Mouse (Mus musculus) lung, embryonic 14.5 days (tissue): ENCODE data around the gene Sohlh1. TPM values are rescaled to one million over a fixed set of nuclear protein-coding genes. Genes with fewer than 3 reads are reported as not detected.
A peak's percentile ranks its signal among the peaks of the same experiment; 100 is the strongest.

Source experiments
- ATAC-seq: fragments of 200-750 bp; cut with Nextera tagmentation; 2 replicates; pipeline ENCODE4 v1.8.0; 2017; ENCODE audit warnings: mild to moderate bottlenecking, moderate TSS enrichment, moderate library complexity; ENCODE audit not compliant: insufficient read depth
- DNase-seq: peaks from one replicate; pipeline ENCODE4 v3.0.0-alpha.2; 2015
- H3K27ac ChIP-seq: fragments of 300-500 bp; sonication (generic); 2 replicates; pipeline ENCODE4 v1.5.1; 2014; ENCODE audit warnings: low read depth, mild to moderate bottlenecking, moderate library complexity
- H3K27me3 ChIP-seq: fragments of 300-500 bp; sonication (generic); 2 replicates; pipeline ENCODE4 v1.6.1; 2014; ENCODE audit warnings: low read length, control low read depth; ENCODE audit not compliant: insufficient read depth
- H3K36me3 ChIP-seq: fragments of 300-500 bp; sonication (generic); 2 replicates; pipeline ENCODE4 v1.6.1; 2014; ENCODE audit warnings: control low read depth; ENCODE audit not compliant: insufficient read depth
- H3K4me1 ChIP-seq: fragments of 300-500 bp; sonication (generic); 2 replicates; pipeline ENCODE4 v1.6.1; 2014; ENCODE audit warnings: antibody characterized with exemption, control low read depth; ENCODE audit not compliant: insufficient read depth
- H3K4me2 ChIP-seq: fragments of 300-500 bp; sonication (generic); 2 replicates; pipeline ENCODE4 v1.6.1; 2014; ENCODE audit warnings: mild to moderate bottlenecking
- H3K4me3 ChIP-seq: fragments of 300-500 bp; sonication (generic); 2 replicates; pipeline ENCODE4 v1.5.1; 2014; ENCODE audit warnings: low read depth, low read length
- H3K9ac ChIP-seq: fragments of 300-500 bp; sonication (generic); 2 replicates; pipeline ENCODE4 v1.6.1; 2014
- H3K9me3 ChIP-seq: fragments of 300-500 bp; sonication (generic); 2 replicates; pipeline ENCODE4 v1.6.1; 2016; ENCODE audit warnings: low read depth, low read length, control low read depth
- CTCF ChIP-seq: IDR thresholded peaks from 2 replicates; pipeline ENCODE4 v1.5.1; 2016; ENCODE audit warnings: antibody characterized with exemption, low read depth
- WGBS: fragments of 180-500 bp; shearing (Covaris S2); extraction: QIAGEN DNeasy Blood & Tissue Kit; methylation state at CpG from one replicate; pipeline ENCODE4 v1.1.7; 2014; 5-methylcytosine and 5-hydroxymethylcytosine counted together
- polyA plus RNA-seq: library from polyadenylated mRNA; unstranded; fragments of >200 nt; fragmentation: Nextera tagmentation; extraction: Ambion mirVana; gene quantifications from 2 replicates; pipeline ENCODE4 v1.2.1, GENCODE M21; 2014

Sohlh1 gene
- polyA plus RNA-seq, 1 experiment from 2014 or later = not detected

GRCm38 (mm10) chr2:25813364-25813763 lies 33.7 kb downstream of the Sohlh1 start:
- Histone ChIP-seq H3K27me3 (no peaks in the 10 kb centered on the region), H3K4me1 (no peaks in the 10 kb centered on the region), H3K9me3 (no peaks in the 10 kb centered on the region), H3K4me3 (no peak overlapping the region), H3K36me3 (no peaks in the 10 kb centered on the region), H3K9ac (no peak overlapping the region), H3K27ac (no peak overlapping the region), H3K4me2 (no peak overlapping the region)
- DNase-seq (no peak), ATAC-seq (no peak)
- WGBS = 70% methylated on average over 5 of the region's 5 CpGs
- TF ChIP-seq CTCF = peak; percentile 33

- TF ChIP-seq CTCF = no peak
- no peaks in the 10 kb centered on the region for H3K4me1 ChIP-seq
- no peak overlapping the region for H3K27ac ChIP-seq
- H3K4me3 ChIP-seq = no peak overlapping the region
- no peaks in the 10 kb centered on the region for H3K9me3 ChIP-seq
- H3K36me3 ChIP-seq = no peaks in the 10 kb centered on the region
- H3K4me2 ChIP-seq = no peak overlapping the region
- no peak overlapping the region for H3K9ac ChIP-seq
- 53% methylated on average over 2 of the region's 2 CpGs for WGBS
- DNase-seq = no peak
- no peak for ATAC-seq
- no peaks in the 10 kb centered on the region for H3K27me3 ChIP-seq
These were observed 35.3 kb downstream of the Sohlh1 start for GRCm38 (mm10) chr2:25811711-25812110.

GRCm38 (mm10) chr2:25798065-25798464 lies 49.0 kb downstream of the Sohlh1 start:
- H3K4me1 ChIP-seq = no peaks in the 10 kb centered on the region
- H3K27me3 ChIP-seq = no peaks in the 10 kb centered on the region
- H3K27ac ChIP-seq = no peak overlapping the region
- no peak overlapping the region for H3K4me2 ChIP-seq
- H3K4me3 ChIP-seq = no peak overlapping the region
- no peak overlapping the region for H3K9ac ChIP-seq
- no peak for DNase-seq
- 44% methylated on average over 5 of the region's 5 CpGs for WGBS
- TF ChIP-seq CTCF = no peak
- H3K36me3 ChIP-seq = no peaks in the 10 kb centered on the region
- no peaks in the 10 kb centered on the region for H3K9me3 ChIP-seq
- no peak for ATAC-seq

GRCm38 (mm10) chr2:25797635-25798034 lies 49.4 kb downstream of the Sohlh1 start:
- no peaks in the 10 kb centered on the region for H3K27me3 ChIP-seq
- DNase-seq = no peak
- no peaks in the 10 kb centered on the region for H3K4me1 ChIP-seq
- no peak overlapping the region for H3K9ac ChIP-seq
- WGBS = 13% methylated on average over 2 of the region's 2 CpGs
- TF ChIP-seq CTCF = no peak
- H3K36me3 ChIP-seq = no peaks in the 10 kb centered on the region
- no peak overlapping the region for H3K4me2 ChIP-seq
- no peaks in the 10 kb centered on the region for H3K9me3 ChIP-seq
- H3K4me3 ChIP-seq = no peak overlapping the region
- ATAC-seq = no peak
- H3K27ac ChIP-seq = no peak overlapping the region

Other genes starting within 250 kb of the Sohlh1 start
- 75.5 and 85.7 TPM in 2 replicates for gene Rabl6, start 238.7 kb downstream of the Sohlh1 start, polyA plus RNA-seq
- gene Ccdc183, start 229.6 kb downstream of the Sohlh1 start, polyA plus RNA-seq = 0.24 and 0.28 TPM in 2 replicates
- gene Tmem141, start 225.2 kb downstream of the Sohlh1 start, polyA plus RNA-seq = 21.9 and 26.0 TPM in 2 replicates
- gene Fcna, start 219.2 kb downstream of the Sohlh1 start, polyA plus RNA-seq = 1.8 and 2.9 TPM in 2 replicates
- 0.51 and 0.61 TPM in 2 replicates for gene Lcn8, start 194.1 kb downstream of the Sohlh1 start, polyA plus RNA-seq
- not detected in 2 replicates for gene Lcn5, start 189.3 kb downstream of the Sohlh1 start, polyA plus RNA-seq
- gene Lcn6, start 170.5 kb downstream of the Sohlh1 start, polyA plus RNA-seq = not detected in 2 replicates
- not detected in 2 replicates for gene Lcn10, start 164.5 kb downstream of the Sohlh1 start, polyA plus RNA-seq
- gene Obp2a, start 147.2 kb downstream of the Sohlh1 start, polyA plus RNA-seq = not detected in 2 replicates
- 65.3 and 71.9 TPM in 2 replicates for gene Bmyc, start 140.5 kb downstream of the Sohlh1 start, polyA plus RNA-seq
- not detected in 2 replicates for gene Obp2b, start 110.2 kb downstream of the Sohlh1 start, polyA plus RNA-seq
- not detected in 2 replicates for gene Lcn3, start 81.7 kb downstream of the Sohlh1 start, polyA plus RNA-seq
- gene Lcn11, start 70.2 kb downstream of the Sohlh1 start, polyA plus RNA-seq = not detected in 2 replicates
- not detected in 2 replicates for gene Gm13539, start 65.0 kb downstream of the Sohlh1 start, polyA plus RNA-seq
- not detected in 2 replicates for gene Glt6d1, start 31.4 kb downstream of the Sohlh1 start, polyA plus RNA-seq
- not detected in 2 replicates for gene Lcn9, start 24.1 kb downstream of the Sohlh1 start, polyA plus RNA-seq
- gene Kcnt1, start 16.5 kb upstream of the Sohlh1 start, polyA plus RNA-seq = 0.14 and 0.22 TPM in 2 replicates
- gene Camsap1, start 136.0 kb upstream of the Sohlh1 start, polyA plus RNA-seq = 27.8 and 31.9 TPM in 2 replicates
- gene Ubac1, start 174.5 kb upstream of the Sohlh1 start, polyA plus RNA-seq = 72.6 and 80.8 TPM in 2 replicates